Mouse (Mus musculus): Measurements from ENCODE around the gene Tas1r1.

The Tas1r1 gene

DNA sequence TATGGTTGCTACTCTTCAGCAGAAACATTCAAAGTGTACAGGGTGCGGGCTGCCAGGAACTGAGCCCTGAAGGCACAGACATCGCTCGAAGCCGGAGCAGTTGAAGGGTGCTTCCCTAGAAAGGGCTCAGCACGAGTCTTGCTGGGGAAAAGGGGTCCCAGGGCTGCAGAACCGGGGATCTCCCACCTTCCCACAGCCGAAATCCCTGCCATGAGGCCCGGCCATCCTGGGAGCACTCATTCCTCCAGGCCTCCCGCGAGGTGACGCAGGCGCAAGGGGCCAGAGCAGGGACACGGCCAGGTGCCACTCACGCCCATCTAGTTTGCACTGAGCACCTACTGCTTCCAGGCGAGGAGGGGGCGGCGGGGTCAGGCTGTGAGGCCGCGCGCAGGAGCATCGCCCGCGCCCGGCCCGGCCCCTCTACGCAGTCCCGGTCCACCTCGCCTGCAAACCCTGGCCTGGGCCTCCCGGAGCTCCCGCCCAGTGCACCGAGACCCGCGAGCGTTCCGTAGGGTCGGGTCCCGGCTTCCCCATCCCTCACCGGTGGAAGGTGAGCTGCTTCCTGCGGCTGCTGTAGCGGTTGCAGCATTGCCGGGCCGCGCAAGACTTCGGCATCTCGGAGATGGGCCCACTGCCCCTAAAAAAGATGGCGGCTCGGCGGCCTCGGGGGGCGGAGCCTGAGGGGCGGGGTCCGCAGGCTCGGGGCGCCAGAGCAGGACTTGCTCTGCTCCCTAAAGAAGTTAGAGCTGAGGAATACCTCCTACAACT lies 49.8 kb downstream of the Tas1r1 start, which contains the start of gene Thap3:
TSS of gene Thap3 (minus strand) at position 656 of the 768 bp plus-strand sequence.
- in situ Hi-C loops (cut with MseI, MboI) = no loop called here

- in situ Hi-C loops (cut with MseI, MboI) = no loop called here
Observed at GRCm38 (mm10) chr4:151988014-151988341, 50.4 kb downstream of the Tas1r1 start.

GRCm38 (mm10) chr4:151986650-151987049 lies 51.7 kb downstream of the Tas1r1 start:
- in situ Hi-C loops (cut with MseI, MboI) = no loop called here

- in situ Hi-C loops (cut with MseI, MboI) = no loop called here
Observed at GRCm38 (mm10) chr4:151985886-151986285, 52.5 kb downstream of the Tas1r1 start.

DNA sequence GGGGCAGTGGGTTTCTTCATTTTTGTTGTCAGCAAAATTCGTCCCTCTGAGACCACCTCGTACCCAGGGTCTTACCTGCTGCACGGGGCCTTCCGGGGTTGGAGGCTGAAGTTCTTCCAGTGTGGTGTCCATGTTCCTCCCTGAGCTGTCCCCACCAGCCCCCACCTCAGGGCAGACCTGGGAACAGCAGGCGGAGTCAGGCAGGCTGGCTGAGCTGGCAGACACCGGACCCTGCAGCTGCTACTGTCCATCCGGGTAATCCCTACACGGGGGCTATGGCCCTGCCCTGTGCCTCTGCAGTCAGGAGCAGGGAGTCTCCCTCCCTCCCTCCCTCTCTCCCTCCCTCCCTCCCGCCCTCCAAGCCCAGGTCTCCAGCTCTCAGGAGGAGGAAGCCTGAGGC lies 54.8 kb downstream of the Tas1r1 start:
- in situ Hi-C loops (cut with MseI, MboI) = no loop called here

DNA sequence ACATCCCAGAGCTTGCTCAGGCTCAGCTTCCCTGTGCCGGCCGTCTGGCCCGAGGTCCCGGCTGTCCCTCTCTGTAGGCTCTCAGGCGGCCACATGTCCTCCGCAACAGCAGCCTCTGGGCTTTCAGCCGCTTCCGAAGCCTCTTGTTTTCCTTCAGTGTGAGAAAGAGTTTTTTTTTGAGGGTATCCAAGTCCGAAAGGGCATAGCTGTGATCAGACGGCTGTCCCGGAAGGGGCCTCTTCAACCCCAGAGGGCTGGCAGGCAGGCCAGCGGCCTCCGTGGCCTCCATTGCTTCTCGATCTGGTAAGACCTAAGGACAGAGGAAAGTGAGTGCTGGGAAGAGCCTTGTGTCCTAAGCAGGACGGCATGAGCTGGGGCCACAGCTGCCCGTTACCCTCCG lies 55.3 kb downstream of the Tas1r1 start:
- in situ Hi-C loops (cut with MseI, MboI) = no loop called here

GRCm38 (mm10) chr4:151981363-151981762 lies 57.0 kb downstream of the Tas1r1 start:
- in situ Hi-C loops (cut with MseI, MboI) = no loop called here

DNA sequence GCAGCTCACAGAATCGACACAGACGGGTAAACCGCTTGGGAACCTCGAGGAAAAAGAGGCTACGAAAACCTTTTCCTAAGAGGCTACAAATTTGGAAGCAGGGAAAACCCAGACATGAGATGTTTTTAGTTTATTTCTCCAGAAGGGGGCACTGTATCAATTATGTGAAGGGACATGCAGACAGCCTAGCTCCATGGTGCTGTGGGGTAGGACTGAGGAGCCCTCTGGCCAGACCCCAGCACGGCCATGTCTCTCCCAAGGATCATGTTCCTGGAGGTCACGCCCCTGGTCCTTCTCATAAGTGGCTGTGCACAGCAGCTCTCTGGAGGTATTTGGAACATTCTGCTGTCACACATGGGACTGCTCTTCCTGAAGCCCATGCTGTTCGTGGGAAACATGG lies 57.7 kb downstream of the Tas1r1 start:
- in situ Hi-C loops (cut with MseI, MboI) = no loop called here
